Mouse (Mus musculus): ENCODE measurements around the gene Dgcr6. TPM values are rescaled to one million over a fixed set of nuclear protein-coding genes. Genes with fewer than 3 reads are reported as not detected.

The Dgcr6 gene
- polyA plus RNA-seq (2017; shearing (Covaris generic)) = 31.6 TPM

GRCm38 (mm10) chr16:18052731-18053202, at the start of gene Dgcr6:
Dgcr6 (plus strand) TSS chr16:18052860.

Other genes starting within 250 kb of the Dgcr6 start
- gene B830017H08Rik, start 219.7 kb upstream of the Dgcr6 start, polyA plus RNA-seq (2017; shearing (Covaris generic)) = not detected
- 1.9 TPM for gene Car15, start 214.5 kb upstream of the Dgcr6 start, polyA plus RNA-seq (2017; shearing (Covaris generic))
- 0.49 TPM for gene Gm20518, start 161.2 kb upstream of the Dgcr6 start, polyA plus RNA-seq (2017; shearing (Covaris generic))
- gene Tssk1, start 158.6 kb upstream of the Dgcr6 start, polyA plus RNA-seq (2017; shearing (Covaris generic)) = not detected
- gene Dgcr2, start 154.3 kb upstream of the Dgcr6 start, polyA plus RNA-seq (2017; shearing (Covaris generic)) = 66.4 TPM
- gene Tssk2, start 154.2 kb upstream of the Dgcr6 start, polyA plus RNA-seq (2017; shearing (Covaris generic)) = 0.20 TPM
- gene Ess2, start 141.5 kb upstream of the Dgcr6 start, polyA plus RNA-seq (2017; shearing (Covaris generic)) = 64.7 TPM
- gene Gsc2, start 137.8 kb upstream of the Dgcr6 start, polyA plus RNA-seq (2017; shearing (Covaris generic)) = not detected
- gene Slc25a1, start 124.6 kb upstream of the Dgcr6 start, polyA plus RNA-seq (2017; shearing (Covaris generic)) = 18.7 TPM
- not detected for gene Vpreb2, start 72.4 kb upstream of the Dgcr6 start, polyA plus RNA-seq (2017; shearing (Covaris generic))
- 7.1 TPM for gene Prodh, start 37.3 kb downstream of the Dgcr6 start, polyA plus RNA-seq (2017; shearing (Covaris generic))
- not detected for gene Rtn4r, start 74.8 kb downstream of the Dgcr6 start, polyA plus RNA-seq (2017; shearing (Covaris generic))
- not detected for gene Ccdc188, start 165.0 kb downstream of the Dgcr6 start, polyA plus RNA-seq (2017; shearing (Covaris generic))
- 2.7 TPM for gene Zdhhc8, start 182.3 kb downstream of the Dgcr6 start, polyA plus RNA-seq (2017; shearing (Covaris generic))
- 102 TPM for gene Trmt2a, start 195.8 kb downstream of the Dgcr6 start, polyA plus RNA-seq (2017; shearing (Covaris generic))
- 190 TPM for gene Ranbp1, start 195.9 kb downstream of the Dgcr6 start, polyA plus RNA-seq (2017; shearing (Covaris generic))
- gene Gm49776, start 205.5 kb downstream of the Dgcr6 start, polyA plus RNA-seq (2017; shearing (Covaris generic)) = not detected
- 26.6 TPM for gene Dgcr8, start 236.4 kb downstream of the Dgcr6 start, polyA plus RNA-seq (2017; shearing (Covaris generic))

All from activated CD4-positive, CD25-positive, alpha-beta regulatory T cell, adult 9 weeks (primary cell).